Mouse (Mus musculus) erythroblast, embryonic 14.5 days (primary cell): ENCODE data around the gene Rfk.

Experiments
- GATA1 ChIP-seq: IDR thresholded peaks from 2 replicates; pipeline ENCODE4 v1.6.1; 2012; ENCODE audit warnings: low read length, inconsistent platforms, mixed read lengths
- TAL1 ChIP-seq: IDR thresholded peaks from 3 replicates; pipeline ENCODE4 v1.6.1; 2012; ENCODE audit warnings: low read length, inconsistent platforms, mixed read lengths

DNA sequence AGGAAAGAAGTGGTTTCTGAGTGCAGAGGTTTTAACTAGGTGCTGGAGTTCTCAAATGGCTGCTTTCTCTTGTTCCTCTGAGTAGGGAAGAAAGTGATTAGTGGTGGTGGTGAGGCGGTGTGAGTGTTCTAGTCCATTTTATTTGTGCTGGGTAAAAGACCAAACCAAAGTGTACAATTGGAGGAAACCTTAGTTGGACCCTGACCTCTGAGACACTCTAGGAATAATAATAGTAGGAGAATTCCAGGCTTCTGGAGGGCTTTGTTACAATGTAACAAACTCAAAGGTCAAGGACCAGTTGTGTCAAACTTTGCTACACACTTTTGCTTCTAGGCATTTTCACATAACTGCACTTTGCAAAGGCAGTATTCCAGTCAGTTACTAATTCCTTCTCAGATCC lies 42.8 kb downstream of the Rfk start:
- TF ChIP-seq GATA1: no peak
- no peak for TF ChIP-seq TAL1
